Mouse (Mus musculus) embryo, embryonic 9.5 days (tissue): ENCODE measurements around the gene Paox.
A peak's percentile ranks its signal among the peaks of the same experiment; 100 is the strongest.

Experiments used
- DNase-seq: peaks from one replicate; pipeline ENCODE4 v3.0.0-alpha.2; 2017; ENCODE audit errors: extremely low spot score

Gene Paox

GRCm38 (mm10) chr7:140115583-140116328 is at the start of gene Paox:
Gene Paox (plus strand): TSS chr7:140115799.
- peak; percentile 42 for DNase-seq

DNA sequence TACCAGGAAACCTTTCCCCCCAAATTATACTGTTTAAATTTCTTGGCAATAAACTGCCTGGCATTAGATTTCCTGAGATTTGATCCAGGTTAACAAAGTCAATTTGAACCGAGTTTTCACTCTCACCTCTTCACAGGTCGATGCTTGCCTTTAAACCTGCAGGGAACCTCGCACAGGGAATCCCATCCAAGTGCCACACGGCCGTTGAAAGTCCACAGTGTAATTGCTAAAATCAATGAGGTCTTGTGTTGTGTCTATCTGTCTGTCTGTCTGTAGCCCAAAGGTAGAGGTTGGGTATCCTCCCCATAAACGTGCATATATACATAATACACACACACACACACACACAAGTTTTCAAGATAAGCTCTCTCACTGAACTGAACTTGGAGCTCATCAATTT is 48.2 kb upstream of the Paox start:
- no peak for DNase-seq

DNA sequence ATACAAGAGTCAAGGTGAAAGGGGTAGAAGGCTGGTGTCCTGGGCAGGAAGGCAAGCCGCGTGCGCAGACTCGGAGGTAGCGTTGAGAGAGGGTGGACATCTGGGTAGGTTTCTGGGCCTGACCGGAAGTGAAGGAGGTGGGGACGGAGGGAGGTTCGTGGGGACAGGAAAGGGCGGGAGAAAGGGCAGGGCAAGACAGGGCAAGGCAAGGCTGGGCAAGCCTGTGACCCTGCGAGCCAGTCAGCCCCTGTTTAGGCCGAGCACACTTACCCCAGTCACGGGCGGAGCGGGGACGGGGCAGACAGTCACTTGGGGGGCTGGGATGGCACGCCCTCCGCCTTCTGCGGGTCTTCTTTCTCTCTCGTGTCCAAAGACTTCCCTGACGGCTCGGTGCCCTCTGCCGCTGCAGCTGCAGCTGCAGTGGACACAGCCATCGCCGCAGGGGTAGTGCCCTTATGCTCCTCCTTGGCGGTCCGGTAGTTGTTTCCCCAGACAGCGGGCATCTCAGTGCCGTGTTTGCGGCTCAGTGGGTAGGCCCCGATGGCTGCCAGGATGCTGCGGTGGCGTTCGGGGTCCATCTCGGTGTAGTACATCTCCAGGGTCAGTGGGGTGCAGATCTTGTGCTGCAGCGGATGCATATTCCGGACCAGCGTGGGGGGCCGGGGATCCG is 45.4 kb upstream of the Paox start:
- DNase-seq, result peak; percentile 58

DNA sequence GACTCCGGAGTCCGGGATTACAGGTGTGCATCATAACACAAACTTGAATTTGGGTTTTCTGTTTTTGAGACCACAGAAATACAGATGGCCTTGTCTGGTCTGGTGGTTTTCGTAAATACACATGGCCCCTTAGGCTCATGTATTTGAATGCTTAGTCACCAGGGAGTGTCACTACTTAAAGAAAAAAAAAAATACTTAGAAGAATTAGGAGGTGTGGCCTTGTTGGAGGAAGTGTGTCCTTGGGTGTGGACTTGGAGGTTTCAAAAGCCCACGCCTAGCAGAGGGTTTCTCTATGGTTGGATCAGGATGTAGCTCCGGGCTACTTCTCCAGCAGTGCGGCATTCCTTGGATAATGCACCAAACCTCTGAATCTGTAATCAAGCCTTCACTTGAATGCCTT is 37.9 kb upstream of the Paox start:
- no peak for DNase-seq

- DNase-seq, result peak; percentile 72
These were observed 36.9 kb upstream of the Paox start for GRCm38 (mm10) chr7:140078711-140079110.

GRCm38 (mm10) chr7:140080503-140081156 is 35.0 kb upstream of the Paox start:
- DNase-seq, result peak; percentile 81

- no peak for DNase-seq
These were observed 34.0 kb upstream of the Paox start for GRCm38 (mm10) chr7:140081408-140082241.

- DNase-seq, result peak; percentile 64
These were observed 33.3 kb upstream of the Paox start, which contains the start of gene Caly for GRCm38 (mm10) chr7:140082242-140082678. Gene Caly (minus strand): TSS chr7:140082548.

DNA sequence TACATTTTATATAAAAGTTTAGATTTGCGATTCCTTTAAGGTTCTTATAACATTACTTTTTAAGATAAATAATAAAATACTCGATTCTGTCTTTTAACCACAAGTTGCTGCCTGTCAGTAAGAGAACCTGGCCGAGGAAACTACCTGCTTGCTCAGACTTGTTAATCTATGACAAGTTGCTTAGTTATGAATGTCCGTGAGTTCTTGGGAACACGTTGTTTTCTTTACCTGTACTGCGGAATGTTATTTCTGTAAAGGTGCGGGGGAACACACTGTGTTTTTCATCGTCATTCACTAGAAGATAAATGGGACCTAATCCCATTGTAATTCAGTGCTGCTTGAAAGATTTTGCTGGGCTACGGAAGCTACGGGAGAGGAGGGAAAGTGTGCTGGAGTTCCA is 25.0 kb upstream of the Paox start:
- DNase-seq, result no peak

- DNase-seq, result no peak
These were observed 22.6 kb upstream of the Paox start, which contains the start of gene Prap1 for GRCm38 (mm10) chr7:140092924-140093528. Gene Prap1 (plus strand): TSS chr7:140093395.

- DNase-seq, result no peak
These were observed 20.6 kb upstream of the Paox start for GRCm38 (mm10) chr7:140094954-140095353.

GRCm38 (mm10) chr7:140095556-140095955 is 20.0 kb upstream of the Paox start:
- DNase-seq, result no peak

GRCm38 (mm10) chr7:140096055-140096454 is 19.5 kb upstream of the Paox start:
- DNase-seq, result no peak

GRCm38 (mm10) chr7:140098466-140098865 is 17.1 kb upstream of the Paox start:
- DNase-seq, result no peak

DNA sequence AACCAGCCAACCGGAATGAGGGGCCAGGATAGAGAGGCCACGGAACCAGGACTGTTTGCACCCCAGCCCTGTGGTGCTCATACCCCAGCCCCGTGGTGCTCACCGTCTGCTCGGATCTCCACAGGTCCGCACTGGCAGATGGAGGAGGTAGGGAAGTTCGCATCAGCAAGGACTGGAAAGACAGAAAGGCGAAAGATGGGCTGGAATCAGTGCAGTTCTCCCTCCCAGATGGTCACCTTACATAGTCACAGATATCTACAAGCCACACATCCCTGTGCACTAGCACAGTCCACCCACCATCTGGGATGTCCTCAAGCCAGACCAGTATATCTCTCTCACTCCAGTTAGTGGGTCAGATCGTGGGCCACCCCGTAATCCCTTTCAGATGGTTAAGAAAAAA is 14.1 kb upstream of the Paox start:
- no peak for DNase-seq

DNA sequence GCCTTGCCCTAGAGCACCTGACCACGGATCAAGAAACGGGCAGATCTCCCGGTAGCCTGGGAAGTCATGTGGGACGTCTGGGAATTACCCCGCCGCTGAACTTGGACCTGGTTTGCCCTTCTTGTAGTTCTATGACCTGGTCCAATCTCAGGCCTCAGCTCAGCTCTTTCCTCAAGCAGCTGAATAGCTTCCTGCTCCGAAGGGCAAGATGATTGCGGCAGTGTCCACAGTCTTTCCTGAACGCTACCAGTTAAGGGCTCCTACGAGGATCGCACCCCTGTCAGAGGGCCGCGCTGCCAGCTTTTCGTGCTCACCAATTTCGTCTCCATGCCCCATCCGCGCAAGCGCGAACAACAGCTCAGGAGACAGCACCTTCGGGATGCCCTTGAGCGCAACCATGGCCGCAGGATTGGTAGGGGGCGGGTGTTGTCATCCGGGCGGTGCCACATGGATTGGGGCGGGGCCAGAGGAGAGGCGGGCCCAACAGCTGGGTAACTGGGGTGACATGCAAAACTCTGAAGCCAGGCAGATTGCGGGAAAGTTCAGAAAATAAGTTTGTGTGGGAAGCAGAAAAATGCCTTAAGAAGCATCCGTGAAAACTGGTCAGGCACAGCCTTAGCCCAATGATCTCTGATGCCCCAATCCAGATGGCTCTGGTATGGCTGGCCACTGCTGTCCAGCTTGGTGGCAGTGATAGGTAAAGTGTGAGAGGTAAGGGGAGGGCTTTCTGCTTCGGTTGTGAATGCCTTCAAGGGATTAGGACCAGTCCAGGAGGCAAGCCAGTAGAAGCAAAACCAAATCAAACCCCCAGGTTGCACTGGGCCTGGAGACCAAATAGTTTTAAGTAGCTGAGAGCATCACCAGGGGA is 13.4 kb upstream of the Paox start, which contains the start of gene Fuom:
Gene Fuom, minus strand, starts transcription at position 449 of the 868 bp plus-strand sequence.
- DNase-seq, result peak; percentile 75

GRCm38 (mm10) chr7:140104009-140104408 is 11.6 kb upstream of the Paox start:
- no peak for DNase-seq

DNA sequence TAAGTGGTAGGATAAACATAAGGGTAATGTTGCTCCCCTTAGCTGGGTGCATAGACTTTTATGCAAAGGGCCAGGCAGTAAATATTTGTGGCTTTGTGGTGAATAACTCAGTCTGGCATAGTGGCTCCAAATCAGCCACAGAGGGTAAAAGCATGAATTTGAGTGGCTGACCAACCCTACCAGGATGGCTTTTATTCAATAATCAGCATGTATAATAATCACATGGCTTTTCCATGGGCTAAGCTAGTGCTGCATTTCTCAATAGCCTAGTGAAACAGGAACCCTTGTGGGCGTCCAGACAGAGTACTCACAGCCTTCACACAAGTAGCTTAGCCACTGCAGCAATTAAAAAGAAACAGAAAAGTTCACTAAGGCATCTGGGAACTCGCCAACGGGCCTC is 3.7 kb upstream of the Paox start:
- DNase-seq, result no peak

GRCm38 (mm10) chr7:140116329-140117054 is 893 bp downstream of the Paox start, which contains the start of gene Echs1:
Gene Echs1 (minus strand): TSS chr7:140116476.
- DNase-seq, result peak; percentile 86
